Mouse (Mus musculus) lung, postnatal 0 days (tissue): ENCODE data around the gene Usp49. TPM values are rescaled to one million over a fixed set of nuclear protein-coding genes. Genes with fewer than 3 reads are reported as not detected.

Experiments used
- ATAC-seq: fragments of 200-750 bp; cut with Nextera tagmentation; 2 replicates; pipeline ENCODE4 v1.8.0; 2017; ENCODE audit warnings: moderate library complexity
- DNase-seq: peaks from one replicate; pipeline ENCODE4 v3.0.0-alpha.2; 2016; ENCODE audit warnings: low spot score
- H3K27ac ChIP-seq: fragments of 300-500 bp; sonication (generic); 2 replicates; pipeline ENCODE4 v1.5.1; 2014; ENCODE audit warnings: antibody characterized with exemption, mild to moderate bottlenecking, low read length, mixed read lengths
- H3K27me3 ChIP-seq: fragments of 300-500 bp; sonication (generic); replicated peaks from 2 replicates; pipeline ENCODE4 v1.6.1; 2014; ENCODE audit warnings: low read length, mixed read lengths; ENCODE audit not compliant: insufficient read depth
- H3K36me3 ChIP-seq: fragments of 300-500 bp; sonication (generic); 2 replicates; pipeline ENCODE4 v1.6.1; 2014; ENCODE audit warnings: low read length, mixed read lengths; ENCODE audit not compliant: insufficient read depth
- H3K4me1 ChIP-seq: fragments of 300-500 bp; sonication (generic); 2 replicates; pipeline ENCODE4 v1.6.1; 2014; ENCODE audit warnings: antibody characterized with exemption, low read depth, low read length, mixed read lengths; ENCODE audit not compliant: insufficient read depth
- H3K4me2 ChIP-seq: fragments of 300-500 bp; sonication (generic); replicated peaks from 2 replicates; pipeline ENCODE4 v1.6.1; 2014; ENCODE audit warnings: low read depth, mild to moderate bottlenecking, low read length, moderate library complexity, mixed read lengths
- H3K4me3 ChIP-seq: fragments of 300-500 bp; sonication (generic); 2 replicates; pipeline ENCODE4 v1.5.1; 2014; ENCODE audit warnings: low read depth, low read length
- H3K9ac ChIP-seq: fragments of 300-500 bp; sonication (generic); replicated peaks from 2 replicates; pipeline ENCODE4 v1.6.1; 2014; ENCODE audit warnings: low read depth, mild to moderate bottlenecking
- H3K9me3 ChIP-seq: fragments of 300-500 bp; sonication (generic); 2 replicates; pipeline ENCODE4 v1.6.1; 2016; ENCODE audit warnings: low read length, mixed read lengths
- CTCF ChIP-seq: IDR thresholded peaks from 2 replicates; pipeline ENCODE4 v1.5.1; 2016; ENCODE audit warnings: antibody characterized with exemption, mild to moderate bottlenecking
- EP300 ChIP-seq: IDR thresholded peaks from 2 replicates; pipeline ENCODE4 v1.6.1; 2016; ENCODE audit warnings: antibody characterized with exemption, mild to moderate bottlenecking, control low read depth
- WGBS: fragments of 180-500 bp; shearing (Covaris S2); extraction: QIAGEN DNeasy Blood & Tissue Kit; methylation state at CpG from one replicate; pipeline ENCODE4 v1.1.7; 2014; 5-methylcytosine and 5-hydroxymethylcytosine counted together
- polyA plus RNA-seq: library from polyadenylated mRNA; unstranded; fragments of >200 nt; fragmentation: Nextera tagmentation; extraction: Ambion mirVana; gene quantifications from 2 replicates; pipeline ENCODE4 v1.2.1, GENCODE M21; 2015

Usp49 gene
- polyA plus RNA-seq, 1 experiment from 2014 or later: 3.3 TPM

DNA sequence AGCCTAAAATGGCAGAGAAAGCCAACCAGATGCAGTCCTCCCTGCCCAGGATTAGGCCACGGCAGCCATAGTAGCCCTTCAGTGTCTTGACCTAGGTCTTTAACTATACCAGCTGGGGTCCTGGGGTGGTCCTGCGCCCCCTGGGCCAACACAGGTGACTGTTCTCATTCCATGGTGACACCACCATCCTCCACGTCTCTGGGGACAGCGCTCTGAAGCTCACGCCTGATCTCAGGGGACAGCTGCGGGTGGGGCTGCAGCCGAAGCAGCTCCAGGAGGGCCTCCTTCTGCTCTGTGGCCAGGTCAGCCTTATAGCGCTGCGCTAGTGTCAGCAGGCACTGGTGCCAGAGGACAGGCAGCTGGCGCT lies 29.1 kb upstream of the Usp49 start:
- H3K9ac ChIP-seq: no peak overlapping the region
- no peaks in the 10 kb centered on the region for H3K9me3 ChIP-seq
- 0 out of 2 replicates have a peak, but pooled peaks cover 18% of the 10 kb centered on the region for H3K36me3 ChIP-seq
- peaks cover 16% of the 10 kb centered on the region; the same call in 1 of the 2 replicates for H3K4me1 ChIP-seq
- H3K27ac ChIP-seq: 0 out of 2 replicates have a peak overlapping the region, but pooled peaks have one; percentile 20
- TF ChIP-seq EP300 (no peak), CTCF (no peak)
- ATAC-seq: no peak
- H3K27me3 ChIP-seq: no peaks in the 10 kb centered on the region
- H3K4me3 ChIP-seq: no peak overlapping the region
- no peak for DNase-seq
- no peak overlapping the region for H3K4me2 ChIP-seq
- 88% methylated on average over 10 of the region's 10 CpGs for WGBS

DNA sequence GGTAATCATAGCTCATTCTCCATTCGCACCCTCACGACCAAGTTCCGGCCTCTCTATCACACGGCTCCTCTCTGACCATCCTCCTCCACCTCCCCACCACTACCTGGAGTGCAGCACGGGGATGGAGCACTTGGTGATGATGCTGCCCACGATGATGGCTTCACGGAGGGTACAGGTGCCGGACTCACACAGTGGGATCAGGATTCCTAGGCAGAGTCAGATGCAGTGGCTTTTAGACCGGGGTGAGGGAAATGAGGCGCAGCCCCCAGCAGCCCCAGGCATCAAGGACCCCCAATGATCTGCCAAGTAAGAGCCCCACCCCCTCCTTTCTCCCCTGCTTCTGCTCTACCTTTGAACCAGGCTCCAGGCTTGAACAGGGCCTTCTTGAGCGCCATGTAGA lies 28.2 kb upstream of the Usp49 start:
- no peak for DNase-seq
- 90% methylated on average over 11 of the region's 11 CpGs for WGBS
- TF ChIP-seq EP300: no peak
- TF ChIP-seq CTCF: no peak

DNA sequence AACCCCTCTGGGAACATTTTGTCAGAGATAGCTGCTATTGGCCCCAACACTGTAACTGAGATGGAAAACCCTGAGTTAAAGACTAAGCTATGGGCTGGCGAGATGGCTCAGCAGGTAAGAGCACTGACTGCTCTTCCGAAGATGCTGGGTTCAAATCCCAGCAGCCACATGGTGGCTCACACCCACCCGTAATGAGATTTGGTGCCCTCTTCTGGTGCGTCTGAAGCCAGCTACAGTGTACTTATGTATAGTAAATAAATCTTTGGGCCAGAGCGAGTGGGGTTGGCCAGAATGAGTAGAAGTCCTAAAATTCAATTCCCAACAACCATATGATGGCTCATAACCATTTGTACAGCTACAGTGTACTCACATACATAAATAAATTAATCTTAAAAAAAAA lies 24.3 kb upstream of the Usp49 start:
- no peak for DNase-seq
- H3K36me3 ChIP-seq: 0 out of 2 replicates have a peak, but pooled peaks cover 13% of the 10 kb centered on the region

More for the DNA sequence above, 28.2 kb upstream of the Usp49 start:
- Histone ChIP-seq H3K36me3 (0 out of 2 replicates have a peak, but pooled peaks cover 18% of the 10 kb centered on the region), H3K4me1 (peaks cover 9% of the 10 kb centered on the region; the same call in 1 of the 2 replicates), H3K4me3 (no peak overlapping the region), H3K9me3 (no peaks in the 10 kb centered on the region), H3K9ac (no peak overlapping the region), H3K27me3 (no peaks in the 10 kb centered on the region), H3K4me2 (no peak overlapping the region), H3K27ac (no peak overlapping the region)
- no peak for ATAC-seq

DNA sequence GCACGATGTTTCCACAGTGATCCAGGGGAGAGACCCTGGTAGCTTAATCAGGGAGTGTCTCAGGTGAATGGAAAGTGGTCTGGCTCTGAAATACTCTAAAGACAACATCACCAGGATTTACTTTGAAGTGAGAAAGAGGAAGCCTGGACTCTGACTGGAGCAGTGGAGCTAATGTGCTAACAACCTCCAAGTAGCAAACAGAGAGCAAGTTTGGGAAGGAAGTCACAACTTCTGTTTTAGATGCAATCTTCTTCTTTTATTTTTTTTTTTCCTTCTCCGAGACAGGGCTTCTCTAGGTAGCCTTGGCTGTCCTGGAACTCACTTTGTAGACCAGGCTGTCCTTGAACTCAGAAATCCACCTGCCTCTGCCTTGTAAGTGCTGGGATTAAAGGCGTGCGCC lies 21.3 kb upstream of the Usp49 start:
- TF ChIP-seq EP300 (no peak), CTCF (no peak)
- Histone ChIP-seq H3K36me3 (no peaks in the 10 kb centered on the region), H3K9ac (no peak overlapping the region), H3K27me3 (no peaks in the 10 kb centered on the region), H3K4me3 (no peak overlapping the region), H3K9me3 (no peaks in the 10 kb centered on the region), H3K27ac (no peak overlapping the region), H3K4me2 (no peak overlapping the region), H3K4me1 (peaks cover 16% of the 10 kb centered on the region; the same call in 1 of the 2 replicates)
- no peak for DNase-seq
- ATAC-seq: no peak
- WGBS: 90% methylated on average over 4 of the region's 4 CpGs

More for the DNA sequence above, 24.3 kb upstream of the Usp49 start:
- ATAC-seq: no peak
- 67% methylated on average over 5 of the region's 5 CpGs for WGBS
- Histone ChIP-seq H3K27me3 (no peaks in the 10 kb centered on the region), H3K9ac (no peak overlapping the region), H3K4me1 (peaks cover 7% of the 10 kb centered on the region; the same call in 1 of the 2 replicates), H3K27ac (no peak overlapping the region), H3K9me3 (no peaks in the 10 kb centered on the region), H3K4me3 (no peak overlapping the region), H3K4me2 (no peak overlapping the region)
- TF ChIP-seq CTCF: peak; percentile 58
- TF ChIP-seq EP300: no peak

DNA sequence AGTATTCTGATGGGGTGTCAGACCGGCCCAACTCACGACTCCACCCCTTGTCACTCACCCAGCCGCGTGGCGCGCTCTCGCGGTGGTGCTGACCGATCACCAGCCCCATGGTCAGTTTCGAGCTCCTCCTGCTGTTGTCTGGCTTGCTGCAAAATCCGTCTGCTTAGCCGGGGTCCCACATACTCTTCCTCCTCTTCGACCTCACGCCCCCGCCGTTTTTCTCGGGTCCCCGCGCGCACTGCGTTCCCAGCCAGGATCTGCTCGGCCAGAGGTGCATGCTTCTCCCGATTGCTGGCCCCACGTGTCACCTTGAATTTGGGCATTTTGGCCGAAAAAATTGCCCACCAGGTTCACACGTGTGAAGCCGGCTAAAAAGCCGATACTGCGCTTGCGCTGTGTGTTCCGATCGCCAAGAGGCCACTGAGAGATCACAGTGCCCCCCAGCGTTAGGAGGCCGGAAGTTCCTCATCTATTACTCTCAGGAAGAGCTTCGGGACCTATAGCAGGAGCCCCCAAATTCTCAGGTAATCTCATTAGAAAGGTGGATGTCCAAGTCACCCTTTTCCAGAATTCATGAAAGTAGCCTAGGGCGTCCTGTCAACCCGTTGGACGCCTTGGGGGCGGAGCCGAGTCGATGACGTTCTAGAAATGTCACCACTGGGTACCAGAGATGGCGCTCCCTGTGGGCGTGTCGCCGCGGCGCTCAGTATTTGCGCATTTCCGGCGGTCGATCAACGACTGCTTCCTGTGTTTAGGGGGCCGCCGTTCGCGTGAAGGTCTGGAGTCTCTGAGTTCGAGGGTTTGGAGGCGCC lies 19.4 kb upstream of the Usp49 start, which contains the start of the genes Bysl, Med20 and Gm20517:
Bysl (minus strand) TSS at position 644 of the 812 bp plus-strand sequence.
Med20 (plus strand) TSS at position 734 of the 812 bp plus-strand sequence.
Gm20517 (plus strand) TSS at position 741 of the 812 bp plus-strand sequence.
- peak; percentile 97 for DNase-seq
- TF ChIP-seq CTCF (peak; percentile 84), EP300 (peak; percentile 81)
- H3K4me1 ChIP-seq: peaks cover 16% of the 10 kb centered on the region; the same call in 1 of the 2 replicates
- under 1% methylated on average over 59 of the region's 59 CpGs for WGBS
- peak within 1 kb of the TSS; percentile 75 for H3K27ac ChIP-seq
- peak within 1 kb of the TSS; percentile 91 for H3K4me2 ChIP-seq
- H3K36me3 ChIP-seq: no peaks in the 10 kb centered on the region
- peak within 1 kb of the TSS; percentile 80 for H3K4me3 ChIP-seq
- peak within 1 kb of the TSS; percentile 77 for H3K9ac ChIP-seq
- no peaks in the 10 kb centered on the region for H3K27me3 ChIP-seq
- H3K9me3 ChIP-seq: no peaks in the 10 kb centered on the region
- ATAC-seq: peak; percentile 96

DNA sequence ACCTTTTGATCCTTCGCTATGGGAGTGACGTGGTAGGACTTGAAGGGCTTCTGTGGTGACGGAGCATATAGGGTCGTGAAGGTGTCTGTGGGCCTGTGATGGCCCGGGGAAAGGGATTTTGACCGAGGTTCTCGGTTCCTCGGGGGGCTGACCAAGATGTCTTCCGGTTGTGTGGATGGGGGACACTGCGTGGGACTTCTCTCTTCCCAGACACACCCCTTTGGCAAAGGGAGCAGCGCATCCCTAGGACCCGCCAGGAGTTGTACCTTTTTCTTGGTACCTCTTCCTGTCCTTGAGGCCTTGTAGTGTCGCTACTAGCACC lies 18.9 kb upstream of the Usp49 start:
- Histone ChIP-seq H3K27me3 (no peaks in the 10 kb centered on the region), H3K27ac (peak overlapping the region; percentile 75; the same call in 1 of the 2 replicates), H3K4me1 (peaks cover 16% of the 10 kb centered on the region; the same call in 1 of the 2 replicates), H3K36me3 (no peaks in the 10 kb centered on the region), H3K9ac (peak overlapping the region; percentile 77), H3K4me3 (peak overlapping the region; percentile 80), H3K9me3 (no peaks in the 10 kb centered on the region), H3K4me2 (peak overlapping the region; percentile 91)
- under 1% methylated on average over 13 of the region's 13 CpGs for WGBS
- TF ChIP-seq CTCF (no peak), EP300 (0 out of 2 replicates have a peak, but pooled peaks have one; percentile 5)
- DNase-seq: no peak
- no peak for ATAC-seq
